In genomic region chr7:19577877-19578414, GRCm38 (mm10) we compare ENCODE assay signal across 8 mouse cellular contexts. TPM values are rescaled to one million over a fixed set of nuclear protein-coding genes. Genes with fewer than 3 reads are reported as not detected.
DNase-seq lines count a peak whose midpoint lies in the region; ATAC-seq and TF ChIP-seq lines count a peak whose summit lies in the region.

No protein-coding gene starts in this region.

- H3K36me3 ChIP-seq in kidney, adult 2 months (ENCODE audit: control insufficient read depth, insufficient read depth, low read length), result no peaks in the 10 kb centered on the region
- peaks cover 36% of the 10 kb centered on the region for H3K36me3 ChIP-seq in embryonic facial prominence, embryonic 10.5 days (replicated peaks)
- peaks cover 20% of the 10 kb centered on the region; the same call in 1 of the 2 replicates for H3K36me3 ChIP-seq in hindbrain, postnatal 0 days (ENCODE audit: insufficient read depth, low read length)
- H3K36me3 ChIP-seq in macrophage (ENCODE audit: inconsistent target), result peaks cover 11% of the 10 kb centered on the region; the same call in 1 of the 2 replicates
- peaks cover 20% of the 10 kb centered on the region for H3K36me3 ChIP-seq in stomach, embryonic 15.5 days

- H3K9ac ChIP-seq in hindbrain, postnatal 0 days (replicated peaks; ENCODE audit: low read length), result no peak overlapping the region
- peak overlapping the region; percentile 33; the same call in 1 of the 2 replicates for H3K9ac ChIP-seq in stomach, embryonic 15.5 days

- WGBS in kidney, adult 2 months, result 22% methylated on average over 10 of the region's 10 CpGs
- 18% methylated on average over 10 of the region's 10 CpGs for WGBS in embryonic facial prominence, embryonic 10.5 days
- 20% methylated on average over 10 of the region's 10 CpGs for WGBS in hindbrain, postnatal 0 days
- WGBS in macrophage (ENCODE audit: missing documents), result 8% methylated on average over 10 of the region's 10 CpGs
- WGBS in stomach, embryonic 15.5 days, result 16% methylated on average over 10 of the region's 10 CpGs

- no peaks in the 10 kb centered on the region for H3K27me3 ChIP-seq in kidney, adult 2 months (replicated peaks; ENCODE audit: control insufficient read depth, insufficient read depth, low read length)
- peaks cover 68% of the 10 kb centered on the region for H3K27me3 ChIP-seq in embryonic facial prominence, embryonic 10.5 days (replicated peaks; ENCODE audit: low read depth, poor library complexity, severe bottlenecking)
- H3K27me3 ChIP-seq in hindbrain, postnatal 0 days (ENCODE audit: insufficient read depth, low read length), result peaks cover 18% of the 10 kb centered on the region
- H3K27me3 ChIP-seq in stomach, embryonic 15.5 days (replicated peaks), result peaks cover 18% of the 10 kb centered on the region

- peak overlapping the region; percentile 67 for H3K4me2 ChIP-seq in hindbrain, postnatal 0 days (ENCODE audit: low read depth, low read length)
- peak overlapping the region; percentile 95 for H3K4me2 ChIP-seq in stomach, embryonic 15.5 days

- no peak overlapping the region for H3K27ac ChIP-seq in kidney, adult 2 months (ENCODE audit: insufficient read depth, low read depth, low read length)
- H3K27ac ChIP-seq in embryonic facial prominence, embryonic 10.5 days (replicated peaks), result no peak overlapping the region; the same call in 1 of the 2 replicates
- no peak overlapping the region for H3K27ac ChIP-seq in hindbrain, postnatal 0 days
- no peak overlapping the region for H3K27ac ChIP-seq in macrophage
- H3K27ac ChIP-seq in stomach, embryonic 15.5 days, result no peak overlapping the region

- H3K4me3 ChIP-seq in kidney, adult 2 months (ENCODE audit: insufficient read depth, low read depth, low read length), result peak overlapping the region; percentile 47
- H3K4me3 ChIP-seq in embryonic facial prominence, embryonic 10.5 days, result peak overlapping the region; percentile 57
- peak overlapping the region; percentile 35 for H3K4me3 ChIP-seq in hindbrain, postnatal 0 days (ENCODE audit: low read length)
- H3K4me3 ChIP-seq in macrophage (ENCODE audit: inconsistent target), result peak overlapping the region; percentile 14; the same call in 1 of the 2 replicates
- H3K4me3 ChIP-seq in stomach, embryonic 15.5 days (replicated peaks), result peak overlapping the region; percentile 45

- no peaks in the 10 kb centered on the region for H3K9me3 ChIP-seq in embryonic facial prominence, embryonic 10.5 days
- H3K9me3 ChIP-seq in hindbrain, postnatal 0 days (ENCODE audit: low read length), result no peaks in the 10 kb centered on the region
- no peaks in the 10 kb centered on the region for H3K9me3 ChIP-seq in stomach, embryonic 15.5 days

- 0 out of 2 replicates have a peak, but pooled peaks cover 4% of the 10 kb centered on the region for H3K4me1 ChIP-seq in kidney, adult 2 months (ENCODE audit: control insufficient read depth, insufficient read depth, low read length)
- peaks cover 35% of the 10 kb centered on the region for H3K4me1 ChIP-seq in embryonic facial prominence, embryonic 10.5 days
- peaks cover 10% of the 10 kb centered on the region; the same call in 1 of the 2 replicates for H3K4me1 ChIP-seq in hindbrain, postnatal 0 days (ENCODE audit: insufficient read depth, low read length)
- peaks cover 14% of the 10 kb centered on the region for H3K4me1 ChIP-seq in stomach, embryonic 15.5 days

- no peak for DNase-seq in kidney, adult 2 months
- DNase-seq in kidney, adult 18-20 months, result no peak
- DNase-seq in embryonic facial prominence, embryonic 10.5 days (ENCODE audit: low spot score), result no peak
- no peak for DNase-seq in hindbrain, postnatal 0 days (ENCODE audit: low spot score)
- no peak for DNase-seq in ovary, postnatal 10 days (ENCODE audit: low spot score)
- DNase-seq in layer of hippocampus, adult 11-12 months (ENCODE audit: low spot score), result no peak

- H3K79me2 ChIP-seq in macrophage (ENCODE audit: inconsistent target), result peaks cover under 1% of the 10 kb centered on the region; the same call in 1 of the 2 replicates

- TF ChIP-seq POLR2A in kidney, adult 2 months (IDR thresholded peaks at IDR 0.05; ENCODE audit: low read depth, low read length), result no peak

- no peak for ATAC-seq in hindbrain, postnatal 0 days
- ATAC-seq in stomach, embryonic 15.5 days (ENCODE audit: insufficient read depth, low FRiP score, low read depth), result no peak

- no peak for TF ChIP-seq CTCF in kidney, adult 2 months (conservative IDR thresholded peaks at IDR 0.05; ENCODE audit: insufficient read depth, insufficient read length, low read depth, low read length)
- TF ChIP-seq CTCF in hindbrain, postnatal 0 days (IDR thresholded peaks at IDR 0.05; ENCODE audit: low read depth), result no peak

RNA-seq across cellular contexts. Expression of gene Gemin7, which starts 0.6 kb away (rescaled TPM):
- polyA plus RNA-seq in kidney, adult 2 months (2012; rRNA removed), result 143 and 149 TPM in 2 replicates
- 187 and 191 TPM in 2 replicates for polyA plus RNA-seq in embryonic facial prominence, embryonic 10.5 days (2016; fragmentation: Nextera tagmentation; extraction: Ambion mirVana)
- 60.0 and 61.7 TPM in 2 replicates for total RNA-seq in hindbrain, postnatal 0 days (2014; rRNA removed)
- 153 and 162 TPM in 2 replicates for polyA plus RNA-seq in hindbrain, postnatal 0 days (2015; fragmentation: Nextera tagmentation; extraction: Ambion mirVana)
- 10 to 100 TPM in 10 of 26 experiments, 1 to 10 TPM in 16; 3.2 to 19.6 (median 8.9) TPM for total RNA-seq in macrophage (2018; cell fraction: chromatin; rRNA removed)
- 10 to 100 TPM; 35.9 to 57.6 (median 43.0) TPM for total RNA-seq in macrophage (2018; cell fraction: cytosol; rRNA removed)
- total RNA-seq in macrophage (2018; cell fraction: nucleus; rRNA removed), result 10 to 100 TPM in 23 of 26 experiments, 1 to 10 TPM in 3; 9.0 to 31.5 (median 19.9) TPM
- 16.9 to 46.6 TPM (median 40.7 TPM) in 3 replicates for polyA plus RNA-seq in macrophage (2018)
- polyA plus RNA-seq in stomach, embryonic 15.5 days (2015; fragmentation: Nextera tagmentation; extraction: Ambion mirVana), result 143 and 157 TPM in 2 replicates

RNA-seq across cellular contexts. Expression of gene Zfp296, which starts 0.9 kb away (rescaled TPM):
- 2.7 and 3.3 TPM in 2 replicates for polyA plus RNA-seq in kidney, adult 2 months (2012; rRNA removed)
- polyA plus RNA-seq in embryonic facial prominence, embryonic 10.5 days (2016; fragmentation: Nextera tagmentation; extraction: Ambion mirVana), result 0.41 and 0.44 TPM in 2 replicates
- 0.25 TPM in 1 of 2 replicates, not detected in the other for total RNA-seq in hindbrain, postnatal 0 days (2014; rRNA removed)
- polyA plus RNA-seq in hindbrain, postnatal 0 days (2015; fragmentation: Nextera tagmentation; extraction: Ambion mirVana), result not detected in 2 replicates
- 1 to 10 TPM in 4 of 26 experiments, under 1 TPM in 9, not detected in 13; 0.53 to 1.5 (median 0.73) TPM for total RNA-seq in macrophage (2018; cell fraction: chromatin; rRNA removed)
- under 1 TPM in 23 of 26 experiments, not detected in 3; 0.10 to 0.72 (median 0.20) TPM for total RNA-seq in macrophage (2018; cell fraction: cytosol; rRNA removed)
- total RNA-seq in macrophage (2018; cell fraction: nucleus; rRNA removed), result 1 to 10 TPM in 7 of 26 experiments, under 1 TPM in 11, not detected in 8; 0.29 to 2.0 (median 0.79) TPM
- 0.16 to 0.24 TPM in 2 of 3 replicates, not detected in the other for polyA plus RNA-seq in macrophage (2018)
- 1.7 and 2.6 TPM in 2 replicates for polyA plus RNA-seq in stomach, embryonic 15.5 days (2015; fragmentation: Nextera tagmentation; extraction: Ambion mirVana)

RNA-seq across cellular contexts. Expression of gene Ppp1r37, which starts 15.1 kb away (rescaled TPM):
- polyA plus RNA-seq in kidney, adult 2 months (2012; rRNA removed), result 87.0 and 92.0 TPM in 2 replicates
- polyA plus RNA-seq in embryonic facial prominence, embryonic 10.5 days (2016; fragmentation: Nextera tagmentation; extraction: Ambion mirVana), result 20.7 and 22.9 TPM in 2 replicates
- 125 and 128 TPM in 2 replicates for total RNA-seq in hindbrain, postnatal 0 days (2014; rRNA removed)
- polyA plus RNA-seq in hindbrain, postnatal 0 days (2015; fragmentation: Nextera tagmentation; extraction: Ambion mirVana), result 27.0 and 27.7 TPM in 2 replicates
- total RNA-seq in macrophage (2018; cell fraction: chromatin; rRNA removed), result 10 to 100 TPM; 26.7 to 91.8 (median 50.8) TPM
- total RNA-seq in macrophage (2018; cell fraction: cytosol; rRNA removed), result 10 to 100 TPM; 23.2 to 43.0 (median 33.0) TPM
- total RNA-seq in macrophage (2018; cell fraction: nucleus; rRNA removed), result 10 to 100 TPM; 24.7 to 78.1 (median 45.1) TPM
- polyA plus RNA-seq in macrophage (2018), result 21.4 to 34.9 TPM (median 23.9 TPM) in 3 replicates
- 25.3 and 28.2 TPM in 2 replicates for polyA plus RNA-seq in stomach, embryonic 15.5 days (2015; fragmentation: Nextera tagmentation; extraction: Ambion mirVana)

RNA-seq across cellular contexts. Expression of gene Clasrp, which starts 26.3 kb away (rescaled TPM):
- 29.0 and 54.8 TPM in 2 replicates for polyA plus RNA-seq in kidney, adult 2 months (2012; rRNA removed)
- 58.0 and 58.9 TPM in 2 replicates for polyA plus RNA-seq in embryonic facial prominence, embryonic 10.5 days (2016; fragmentation: Nextera tagmentation; extraction: Ambion mirVana)
- 67.0 and 90.9 TPM in 2 replicates for total RNA-seq in hindbrain, postnatal 0 days (2014; rRNA removed)
- polyA plus RNA-seq in hindbrain, postnatal 0 days (2015; fragmentation: Nextera tagmentation; extraction: Ambion mirVana), result 70.3 and 77.5 TPM in 2 replicates
- total RNA-seq in macrophage (2018; cell fraction: chromatin; rRNA removed), result 100 to 1,000 TPM in 23 of 26 experiments, 10 to 100 TPM in 3; 86.3 to 338 (median 198) TPM
- 10 to 100 TPM in 14 of 26 experiments, 1 to 10 TPM in 12; 6.3 to 19.3 (median 10.5) TPM for total RNA-seq in macrophage (2018; cell fraction: cytosol; rRNA removed)
- total RNA-seq in macrophage (2018; cell fraction: nucleus; rRNA removed), result 100 to 1,000 TPM in 6 of 26 experiments, 10 to 100 TPM in 20; 28.7 to 156 (median 67.4) TPM
- polyA plus RNA-seq in macrophage (2018), result 14.0 to 24.9 TPM (median 16.3 TPM) in 3 replicates
- 44.8 and 48.3 TPM in 2 replicates for polyA plus RNA-seq in stomach, embryonic 15.5 days (2015; fragmentation: Nextera tagmentation; extraction: Ambion mirVana)

RNA-seq across cellular contexts. Expression of gene Relb, which starts 51.3 kb away (rescaled TPM):
- 10.4 and 13.3 TPM in 2 replicates for polyA plus RNA-seq in kidney, adult 2 months (2012; rRNA removed)
- polyA plus RNA-seq in embryonic facial prominence, embryonic 10.5 days (2016; fragmentation: Nextera tagmentation; extraction: Ambion mirVana), result 3.5 and 4.2 TPM in 2 replicates
- total RNA-seq in hindbrain, postnatal 0 days (2014; rRNA removed), result 9.2 and 10.2 TPM in 2 replicates
- polyA plus RNA-seq in hindbrain, postnatal 0 days (2015; fragmentation: Nextera tagmentation; extraction: Ambion mirVana), result 6.5 and 6.9 TPM in 2 replicates
- 100 to 1,000 TPM in 17 of 26 experiments, 10 to 100 TPM in 9; 37.2 to 506 (median 179) TPM for total RNA-seq in macrophage (2018; cell fraction: chromatin; rRNA removed)
- total RNA-seq in macrophage (2018; cell fraction: cytosol; rRNA removed), result 100 to 1,000 TPM in 4 of 26 experiments, 10 to 100 TPM in 22; 23.6 to 145 (median 40.1) TPM
- total RNA-seq in macrophage (2018; cell fraction: nucleus; rRNA removed), result 100 to 1,000 TPM in 16 of 26 experiments, 10 to 100 TPM in 10; 20.4 to 292 (median 128) TPM
- 11.3 to 29.9 TPM (median 15.3 TPM) in 3 replicates for polyA plus RNA-seq in macrophage (2018)
- polyA plus RNA-seq in stomach, embryonic 15.5 days (2015; fragmentation: Nextera tagmentation; extraction: Ambion mirVana), result 9.0 and 10.1 TPM in 2 replicates
